Mouse (Mus musculus) lung, adult 18-20 months (tissue): ENCODE results near the gene Smim24.

ENCODE experiments used
- DNase-seq, 2 experiments: peaks; one replicate each; pipeline ENCODE4 v3.0.0; 2022; ENCODE audit warnings: mixed read lengths in 2 of 2

The Smim24 gene

GRCm38 (mm10) chr10:81441019-81441418, 48.2 kb downstream of the Smim24 start:
- no peak for DNase-seq
